Mouse (Mus musculus) hematopoietic stem cell, adult 5-6 weeks (primary cell): ENCODE data around the gene Shisal1. TPM values are rescaled to one million over a fixed set of nuclear protein-coding genes. Genes with fewer than 3 reads are reported as not detected.

ENCODE experiments used
- ATAC-seq, 2 experiments: fragments of 125-278 bp in 1 of 2; replicated peaks in 1 of 2; 2 replicates each; pipeline ENCODE4 v1.8.0; 2016 to 2017; ENCODE audit warnings: inconsistent platforms in 2 of 2, mild to moderate bottlenecking in 2 of 2, moderate number of reproducible peaks in 2 of 2, low read depth in 1 of 2, moderate TSS enrichment in 1 of 2; ENCODE audit not compliant: low FRiP score in 2 of 2, poor library complexity in 2 of 2, severe bottlenecking in 2 of 2, insufficient read depth in 1 of 2, low TSS enrichment in 1 of 2
- total RNA-seq: library from RNA; stranded (forward); fragments of 172-1452, 232-1000 nt; gene quantifications from 2 replicates; pipeline ENCODE4 v1.2.3, GENCODE M21; 2017

The Shisal1 gene
- total RNA-seq, 1 experiment from 2014 or later, result 0.15 TPM

GRCm38 (mm10) chr15:84440820-84441219 lies 6.1 kb downstream of the Shisal1 start:
- ATAC-seq, result no peak

GRCm38 (mm10) chr15:84433586-84434185 lies 13.2 kb downstream of the Shisal1 start:
- no peak for ATAC-seq

- ATAC-seq, result peak in 1 of 2 experiments; percentile 6; a peak in 1 of 4 replicates
These were observed 16.4 kb downstream of the Shisal1 start for GRCm38 (mm10) chr15:84430482-84430881.

GRCm38 (mm10) chr15:84427624-84428023 lies 19.3 kb downstream of the Shisal1 start:
- no peak for ATAC-seq

- ATAC-seq, result no peak
These were observed 21.2 kb downstream of the Shisal1 start for GRCm38 (mm10) chr15:84425733-84426132.

GRCm38 (mm10) chr15:84423781-84424180 lies 23.1 kb downstream of the Shisal1 start:
- no peak for ATAC-seq

- no peak for ATAC-seq
These were observed 28.7 kb downstream of the Shisal1 start for GRCm38 (mm10) chr15:84418266-84418610.

- ATAC-seq, result no peak
These were observed 29.2 kb downstream of the Shisal1 start for GRCm38 (mm10) chr15:84417592-84418265.

- no peak for ATAC-seq
These were observed 29.9 kb downstream of the Shisal1 start for GRCm38 (mm10) chr15:84417017-84417416.

GRCm38 (mm10) chr15:84414040-84414848 lies 32.7 kb downstream of the Shisal1 start:
- ATAC-seq, result no peak

GRCm38 (mm10) chr15:84412409-84412808 lies 34.5 kb downstream of the Shisal1 start:
- ATAC-seq, result peak; percentile 94

GRCm38 (mm10) chr15:84410052-84410451 lies 36.8 kb downstream of the Shisal1 start:
- ATAC-seq, result no peak

- no peak for ATAC-seq
These were observed 38.3 kb downstream of the Shisal1 start for GRCm38 (mm10) chr15:84408576-84408975.

GRCm38 (mm10) chr15:84405759-84406158 lies 41.1 kb downstream of the Shisal1 start:
- ATAC-seq, result no peak

- ATAC-seq, result no peak
These were observed 43.3 kb downstream of the Shisal1 start for GRCm38 (mm10) chr15:84403454-84404113.

GRCm38 (mm10) chr15:84398617-84399016 lies 48.3 kb downstream of the Shisal1 start:
- no peak for ATAC-seq

- ATAC-seq, result no peak
These were observed 49.2 kb downstream of the Shisal1 start for GRCm38 (mm10) chr15:84397663-84398169.
